Mouse (Mus musculus): ENCODE measurements around the gene Ube2o. TPM values are rescaled to one million over a fixed set of nuclear protein-coding genes. Genes with fewer than 3 reads are reported as not detected.

Ube2o gene
- total RNA-seq, 2 experiments from 2014 or later, result 134 to 139 TPM

DNA sequence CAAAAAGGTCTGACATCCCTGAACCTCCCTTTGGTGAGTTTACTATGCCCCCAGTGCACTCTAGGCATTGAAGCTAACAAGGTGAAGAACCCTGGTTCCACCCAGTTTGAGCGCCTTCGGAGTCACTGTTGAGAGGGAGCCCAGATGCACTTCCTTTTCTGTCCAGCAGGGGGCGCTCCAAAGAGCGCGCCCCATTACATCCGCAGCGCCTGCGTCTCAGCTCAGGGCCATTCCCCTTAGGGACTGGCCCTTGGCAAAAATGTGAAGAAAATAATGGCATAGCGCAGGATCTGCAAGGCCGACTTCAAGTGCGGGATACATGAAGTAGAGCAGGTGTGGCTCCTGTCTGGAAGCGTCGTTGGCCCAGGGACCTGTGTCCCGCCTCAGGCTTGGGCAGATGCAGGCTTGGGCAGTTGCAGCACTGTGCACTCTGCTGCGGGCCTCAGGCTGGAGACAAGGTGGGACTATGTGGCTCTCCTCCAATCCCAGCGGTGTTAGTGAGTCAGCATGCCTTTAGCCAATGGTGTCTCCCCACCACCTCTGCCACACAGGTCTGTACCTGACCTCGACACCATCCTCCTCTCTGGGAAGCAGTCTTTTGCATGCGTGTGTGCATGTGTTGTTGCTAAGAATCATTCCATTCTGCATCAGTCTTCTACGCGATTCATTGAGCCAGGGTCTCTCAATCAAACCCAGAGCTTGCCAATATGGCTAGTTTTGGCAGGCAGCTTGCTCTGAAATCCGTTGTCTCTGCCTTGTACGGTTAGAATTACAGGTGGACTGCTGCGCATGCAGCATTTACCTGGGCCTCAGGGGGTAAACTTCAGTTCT, 5.8 kb upstream of the Ube2o start:
- intact Hi-C loops (cut with DNase I), result loop anchor here (2.0 kb wide), 1 partner anchor 42 kb away; no protein-coding TSS in a partner anchor
- peak; percentile 73 to 74 for DNase-seq (ENCODE audit: low spot score in 2 of 2)

DNA sequence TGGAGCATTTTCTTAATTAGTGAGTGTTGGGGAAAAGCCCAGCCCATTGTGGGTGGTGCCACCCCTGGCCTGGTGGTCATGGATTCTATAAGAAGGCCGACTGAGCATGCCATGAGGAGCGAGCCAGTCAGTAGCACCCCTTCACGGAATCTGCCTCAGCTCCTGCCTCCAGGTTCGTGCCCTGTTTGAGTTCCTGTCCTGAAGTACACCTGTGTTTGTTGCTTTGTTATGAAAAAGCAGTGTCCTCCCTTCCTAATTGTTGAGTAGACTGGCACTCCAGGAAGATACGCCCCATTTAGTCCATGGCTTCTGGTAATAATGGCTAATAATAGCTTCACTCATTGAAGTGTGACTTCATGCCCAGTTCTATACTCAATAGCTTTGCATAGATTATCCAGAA, 5.1 kb upstream of the Ube2o start, which contains the start of gene Aanat:
Gene Aanat, plus strand, starts transcription at position 123 of the 400 bp plus-strand sequence.
- intact Hi-C loops (cut with DNase I), result loop anchor here (2.0 kb wide), 1 partner anchor 42 kb away; no protein-coding TSS in a partner anchor

DNA sequence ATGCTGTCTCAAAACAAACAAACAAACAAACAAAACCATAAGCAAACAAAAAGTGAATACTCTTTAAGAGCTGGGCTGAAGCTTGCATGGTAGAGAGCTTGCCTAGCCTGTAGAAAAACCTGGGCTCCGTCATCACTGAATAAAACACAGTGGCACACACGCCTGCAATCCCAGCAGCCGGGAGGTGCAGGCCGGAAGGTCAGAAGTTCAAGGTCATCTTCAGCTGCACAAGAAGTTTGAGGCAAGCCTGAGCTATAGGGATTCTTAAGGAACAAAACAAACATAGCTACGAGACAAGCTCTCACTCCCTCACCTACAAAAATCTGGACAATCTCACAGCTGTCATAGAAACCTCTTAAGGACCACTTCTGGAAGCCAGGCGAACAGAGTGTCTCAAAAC, 4.4 kb upstream of the Ube2o start:
- intact Hi-C loops (cut with DNase I), result loop anchor here (2.0 kb wide), 1 partner anchor 43 kb away; no protein-coding TSS in a partner anchor

More for the DNA sequence above, 5.1 kb upstream of the Ube2o start, which contains the start of gene Aanat:
- DNase-seq (ENCODE audit: low spot score in 2 of 2), result no peak

DNA sequence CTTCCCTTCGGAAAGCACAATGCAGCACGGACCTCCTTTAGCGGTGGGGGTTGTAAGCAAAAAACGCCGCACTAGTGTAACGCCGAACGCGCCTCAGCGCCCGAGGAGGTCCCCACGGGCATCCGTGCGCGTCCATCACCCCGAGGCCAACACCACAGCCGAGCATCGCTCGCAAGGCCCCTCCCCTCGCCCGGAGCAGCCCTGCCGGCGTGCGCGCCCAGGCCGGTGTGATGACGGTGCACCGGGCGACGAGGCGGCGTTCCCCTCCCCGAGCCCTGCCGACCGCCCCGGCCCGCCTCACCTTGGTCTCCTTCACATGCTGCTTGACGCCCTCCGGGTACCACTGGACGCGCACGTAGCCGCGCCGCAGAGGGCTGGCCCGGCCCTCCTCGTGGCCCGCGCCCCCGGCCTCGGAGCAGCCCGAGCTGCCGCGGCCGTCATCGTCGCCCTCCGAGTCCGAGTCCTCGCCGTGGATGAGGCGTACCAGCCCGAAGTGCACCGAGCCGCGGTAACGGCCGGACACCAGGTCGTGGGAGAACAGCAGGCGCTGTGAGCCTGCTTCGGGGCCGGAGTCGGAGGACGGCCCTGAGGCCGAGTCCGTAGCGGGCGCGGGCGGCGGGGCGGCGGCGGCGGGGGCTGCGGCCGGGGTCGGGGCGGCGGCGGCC, 404 bp downstream of the Ube2o start:
- peak in 1 of 2 experiments; percentile 43 for DNase-seq (ENCODE audit: low spot score in 2 of 2)
- intact Hi-C loops (cut with DNase I), result no loop called here

More for the DNA sequence above, 4.4 kb upstream of the Ube2o start:
- no peak for DNase-seq (ENCODE audit: low spot score in 2 of 2)

DNA sequence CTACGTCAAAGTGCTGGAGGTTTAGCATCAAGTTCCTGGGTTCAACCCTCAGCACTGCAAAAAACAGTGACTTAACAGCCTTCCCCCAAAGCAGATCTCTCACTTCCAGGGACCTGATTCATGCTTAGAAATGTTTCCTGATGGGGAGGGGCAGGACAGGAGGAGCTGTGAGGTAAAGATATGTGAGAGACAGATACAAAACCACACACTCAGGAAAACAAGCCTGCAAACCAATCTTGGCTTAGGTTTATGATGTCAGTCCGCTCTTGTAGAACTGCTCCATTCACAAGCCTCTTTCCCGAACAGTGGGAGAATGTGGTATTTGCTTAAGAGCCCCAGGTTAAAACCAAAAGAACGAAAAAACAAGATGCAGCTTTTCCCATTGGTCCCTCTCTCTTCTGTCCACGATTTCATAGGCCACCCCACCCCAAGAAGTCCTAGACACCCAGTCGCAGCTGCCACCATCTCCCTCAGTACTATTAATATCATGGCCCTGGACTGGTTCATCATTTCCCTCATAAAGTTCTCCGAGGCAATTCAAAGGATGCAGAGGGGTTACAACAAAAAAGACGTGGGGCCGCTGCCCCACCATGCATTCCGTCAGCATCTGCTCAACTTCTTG, 1.1 kb downstream of the Ube2o start:
- DNase-seq (ENCODE audit: low spot score in 2 of 2), result peak in 1 of 2 experiments; percentile 35
- intact Hi-C loops (cut with DNase I), result no loop called here

DNA sequence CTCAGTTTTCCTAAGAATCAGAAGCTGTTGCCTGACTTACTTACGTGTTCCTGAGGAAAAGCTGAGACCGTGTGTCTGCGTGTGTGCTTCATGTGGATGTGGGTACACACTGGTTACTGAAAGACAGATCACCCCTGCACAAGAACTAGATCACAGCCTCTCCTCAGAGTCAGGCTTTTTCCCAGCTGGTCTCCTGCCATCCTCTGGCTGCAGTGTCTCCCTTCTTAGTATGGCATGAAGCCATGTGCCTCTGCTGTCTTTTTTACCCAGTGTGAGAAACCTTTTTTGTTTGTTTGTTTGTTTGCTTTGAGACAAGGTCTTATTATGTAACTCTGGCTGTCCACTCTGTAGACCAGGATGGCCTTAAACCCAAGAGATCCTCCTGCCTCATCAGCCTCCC, 2.0 kb downstream of the Ube2o start:
- intact Hi-C loops (cut with DNase I), result no loop called here
- DNase-seq (ENCODE audit: low spot score in 2 of 2), result no peak

DNA sequence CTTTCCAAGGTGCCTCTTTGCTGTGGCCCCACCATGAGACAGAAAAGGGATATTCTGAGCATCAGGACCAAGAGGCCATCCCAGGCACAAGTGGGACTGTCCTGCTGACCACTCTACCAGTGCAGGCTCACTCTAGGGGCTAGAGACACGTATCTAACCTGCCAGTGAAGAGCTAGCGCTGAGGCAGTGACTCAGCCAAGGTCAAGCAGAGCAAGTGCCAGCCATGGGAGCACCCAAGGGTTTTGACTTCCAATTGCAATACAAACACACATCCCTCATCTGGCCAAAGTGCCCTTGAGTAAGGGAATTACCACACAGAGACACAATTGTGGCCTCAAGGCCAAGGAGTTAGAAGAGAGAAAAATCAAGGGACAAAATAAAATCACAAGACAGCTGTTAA, 5.9 kb downstream of the Ube2o start:
- DNase-seq (ENCODE audit: low spot score in 2 of 2), result no peak
- intact Hi-C loops (cut with DNase I), result no loop called here

DNA sequence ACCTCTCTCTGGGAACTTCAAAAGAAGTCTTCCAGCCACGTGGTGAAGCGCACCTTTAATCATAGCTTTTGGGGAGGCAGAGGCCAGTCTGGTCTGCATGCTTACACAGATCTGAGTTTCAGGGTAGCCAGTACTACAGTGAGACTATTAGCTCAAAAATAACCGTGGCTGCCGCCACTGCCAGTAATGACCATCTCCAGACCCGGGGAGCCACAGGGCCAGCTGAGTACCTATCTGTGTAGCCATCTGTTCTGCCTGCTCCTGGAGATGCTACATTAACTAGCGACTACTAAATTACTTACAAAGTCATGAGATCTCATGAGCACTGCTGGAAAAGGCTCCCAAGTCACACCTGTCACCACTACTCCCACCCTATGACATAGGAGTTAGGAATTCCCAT, 6.3 kb downstream of the Ube2o start:
- no peak for DNase-seq (ENCODE audit: low spot score in 2 of 2)
- intact Hi-C loops (cut with DNase I), result no loop called here

DNA sequence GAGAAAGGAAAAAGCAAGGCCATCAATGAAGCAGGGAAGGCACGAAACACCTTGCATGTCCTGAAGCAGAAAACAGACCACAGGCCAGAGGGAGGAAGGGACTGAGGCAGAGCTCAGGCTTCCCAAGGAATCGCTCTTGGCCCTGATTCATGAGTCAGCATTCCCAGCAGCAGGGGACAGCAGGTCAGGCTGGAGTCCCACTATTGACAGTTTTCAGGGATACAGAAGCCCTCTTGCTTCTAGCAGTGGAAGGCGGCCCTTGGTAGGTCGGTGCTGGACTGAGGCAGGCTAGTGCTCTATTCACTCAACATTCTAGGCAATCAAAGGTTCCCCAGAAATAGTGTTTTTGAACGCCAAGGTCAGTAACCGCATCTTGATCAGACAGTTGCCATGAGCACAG, 6.8 kb downstream of the Ube2o start:
- intact Hi-C loops (cut with DNase I), result no loop called here
- DNase-seq (ENCODE audit: low spot score in 2 of 2), result no peak

DNA sequence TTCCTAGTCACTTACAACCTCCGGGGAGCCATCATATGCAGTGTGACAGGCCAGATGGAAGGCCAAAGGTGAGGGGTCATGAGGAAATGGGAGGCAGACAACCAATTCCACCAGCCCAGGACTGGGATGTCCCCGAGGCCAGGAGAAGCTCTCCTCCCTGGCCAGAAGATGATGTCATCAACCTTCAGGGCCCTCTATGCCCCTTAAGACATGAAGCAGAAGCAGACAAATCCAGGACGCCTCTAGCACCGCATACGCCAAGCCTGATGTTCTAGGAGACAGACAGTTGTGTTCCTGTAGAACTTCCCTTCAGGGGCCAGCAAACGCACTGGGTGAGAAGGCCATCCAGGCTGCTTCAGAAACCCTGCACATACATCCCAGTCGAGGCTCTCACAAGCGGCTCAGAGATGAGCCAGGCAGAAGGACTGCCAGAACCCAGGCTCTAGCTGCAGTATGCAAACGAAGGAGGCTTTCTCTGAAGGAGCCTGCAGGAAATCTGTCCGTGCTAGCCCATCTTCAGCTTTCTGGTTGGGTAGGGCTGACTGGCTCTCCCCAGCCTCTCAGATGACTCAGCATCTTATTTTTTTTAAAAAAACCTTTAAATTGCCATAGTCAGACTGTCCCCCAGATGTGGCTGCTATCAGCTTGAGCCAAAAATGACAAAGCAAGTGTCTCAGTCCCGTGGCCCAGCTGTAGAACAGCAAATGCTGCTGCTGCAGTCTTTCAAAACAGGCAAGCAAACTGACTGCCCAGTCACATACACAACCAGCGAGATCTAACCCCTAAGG, 8.3 kb downstream of the Ube2o start:
- DNase-seq (ENCODE audit: low spot score in 2 of 2), result peak; percentile 44 to 59
- intact Hi-C loops (cut with DNase I), result no loop called here

DNA sequence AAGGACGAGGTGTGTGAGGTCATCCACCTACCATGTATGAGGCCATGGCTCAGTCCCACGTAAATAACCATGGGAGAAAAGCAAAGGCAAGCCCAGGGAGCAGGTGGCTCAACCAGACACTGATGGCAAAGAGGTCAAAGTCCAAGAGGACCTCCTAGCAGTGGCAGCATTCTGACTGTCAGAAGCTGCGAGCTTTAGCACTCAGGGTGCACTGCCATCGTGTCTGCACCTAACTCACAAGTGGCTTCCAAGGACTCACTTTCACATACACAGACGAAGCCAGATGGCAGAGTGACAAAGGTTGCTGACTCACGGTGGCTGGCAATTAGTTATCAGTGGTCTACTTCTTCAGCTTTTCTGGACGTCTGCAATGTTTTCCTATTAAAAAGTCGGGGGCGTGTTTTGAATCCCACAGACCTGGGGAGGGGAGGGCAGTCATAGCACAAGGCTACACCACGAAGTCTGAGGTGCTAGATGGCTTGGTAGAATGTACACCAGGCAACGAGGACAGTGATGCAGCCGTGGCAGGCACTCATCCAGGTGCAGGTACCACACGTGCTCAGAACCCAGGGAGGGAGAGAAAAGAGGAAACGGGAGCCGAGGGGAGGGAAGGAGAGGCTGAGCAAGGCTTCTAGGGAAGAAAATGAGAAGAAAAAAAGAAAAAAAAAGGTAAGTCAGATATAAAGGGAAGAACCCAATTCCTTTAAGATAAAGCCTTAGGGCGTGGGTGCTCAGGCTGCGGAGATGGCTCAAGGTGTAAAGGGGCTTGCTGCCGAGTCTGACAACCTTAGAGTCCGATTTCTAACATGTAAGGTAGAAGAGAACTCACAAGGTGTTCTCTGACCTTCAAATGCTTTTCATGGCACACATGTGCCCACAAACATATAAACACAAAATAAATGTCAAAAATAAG, 9.2 kb downstream of the Ube2o start:
- intact Hi-C loops (cut with DNase I), result no loop called here
- DNase-seq (ENCODE audit: low spot score in 2 of 2), result no peak

DNA sequence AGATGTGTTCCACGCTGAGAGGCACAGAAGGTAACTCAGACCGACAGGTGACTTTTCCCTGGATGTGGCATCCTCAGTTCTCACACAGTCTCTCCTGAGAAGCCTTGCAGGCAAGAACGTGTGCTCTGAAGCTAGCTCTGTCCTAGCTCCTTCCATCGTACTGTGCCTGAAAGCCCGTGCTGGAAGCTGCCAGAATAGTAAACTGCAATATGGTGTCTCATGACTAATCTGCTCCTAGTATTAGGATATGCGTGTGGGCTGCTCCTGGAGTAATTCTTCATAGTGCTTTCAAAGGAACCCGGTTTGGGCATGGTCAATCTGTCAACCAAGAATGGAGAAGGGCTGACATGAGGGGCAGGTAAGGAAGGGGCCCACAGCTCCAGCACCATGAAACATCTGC, 10.4 kb downstream of the Ube2o start:
- intact Hi-C loops (cut with DNase I), result no loop called here
- DNase-seq (ENCODE audit: low spot score in 2 of 2), result no peak

DNA sequence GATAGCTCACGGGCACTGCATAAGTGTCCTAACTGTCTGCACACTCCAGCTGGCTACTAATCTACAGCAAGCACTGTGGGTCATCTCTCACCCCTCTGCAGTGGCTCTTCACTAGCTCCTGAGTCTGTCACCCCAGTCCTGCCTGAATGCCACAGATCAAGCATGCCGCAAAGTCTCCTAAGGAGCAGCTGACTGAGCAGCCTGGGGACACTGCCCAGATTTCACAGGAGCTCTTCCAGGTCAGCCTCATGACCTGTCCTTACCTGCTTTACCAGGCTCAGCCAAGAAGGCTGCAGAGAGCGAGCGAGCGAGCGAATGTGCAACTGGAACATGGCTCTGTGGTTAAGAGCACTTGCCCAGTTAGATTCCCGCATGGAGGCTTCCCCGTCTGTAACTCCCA, 13.7 kb downstream of the Ube2o start:
- DNase-seq (ENCODE audit: low spot score in 2 of 2), result no peak
- intact Hi-C loops (cut with DNase I), result no loop called here

DNA sequence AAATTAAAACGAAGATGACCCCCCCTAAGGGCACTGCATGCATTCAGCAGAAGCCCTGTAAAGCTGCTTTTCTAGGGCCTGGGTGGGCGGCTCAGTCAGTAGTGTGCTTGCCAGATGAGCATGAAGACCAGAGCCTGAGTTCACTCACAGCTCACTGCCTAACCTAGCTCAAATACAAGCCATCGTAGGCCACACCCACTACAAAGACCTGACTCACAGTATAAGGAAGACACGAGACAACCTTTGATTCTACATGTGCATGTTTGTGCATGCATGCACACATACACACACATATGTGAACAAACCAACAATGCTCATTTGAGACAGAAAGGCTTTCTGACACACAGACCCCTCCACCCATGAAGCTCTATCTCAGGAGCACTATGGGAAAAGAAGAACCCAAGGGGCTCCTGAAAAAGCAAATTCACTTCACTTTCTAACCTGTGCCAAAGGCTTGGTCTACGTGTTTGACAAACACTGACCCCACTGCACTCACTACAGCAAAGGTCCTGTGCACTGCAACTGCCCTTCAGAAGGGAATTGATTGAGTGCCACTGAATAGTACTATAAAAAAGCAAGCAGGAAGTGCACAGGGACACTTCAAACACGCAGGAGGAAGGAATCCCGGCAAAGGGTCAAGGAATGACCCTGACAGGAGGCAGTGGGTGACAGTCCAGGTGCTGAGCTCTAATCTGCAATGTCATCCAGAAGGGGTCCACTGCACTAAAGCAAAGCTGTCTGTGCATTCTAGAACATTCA, 15.8 kb downstream of the Ube2o start:
- intact Hi-C loops (cut with DNase I), result no loop called here
- DNase-seq (ENCODE audit: low spot score in 2 of 2), result no peak

DNA sequence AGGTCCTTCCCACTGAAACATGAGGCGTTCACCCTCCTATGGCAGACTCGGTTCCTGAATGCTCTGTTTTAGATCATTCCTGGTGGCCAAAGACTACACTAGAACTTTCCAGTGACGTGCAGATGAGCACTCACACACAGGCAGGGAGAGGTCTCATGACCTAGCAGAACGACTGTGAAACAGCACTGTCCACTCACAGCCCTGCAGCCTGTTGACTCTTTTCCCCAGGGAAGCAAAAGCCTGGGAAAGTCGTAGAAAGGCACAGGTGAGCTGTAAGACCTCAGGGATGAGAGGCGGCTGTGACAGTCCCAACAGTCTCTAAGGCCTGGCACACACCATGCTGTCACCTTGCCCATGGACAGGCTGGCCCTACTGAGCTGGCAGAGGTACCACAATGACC, 24.9 kb downstream of the Ube2o start:
- intact Hi-C loops (cut with DNase I), result no loop called here
- no peak for DNase-seq (ENCODE audit: low spot score in 2 of 2)

DNA sequence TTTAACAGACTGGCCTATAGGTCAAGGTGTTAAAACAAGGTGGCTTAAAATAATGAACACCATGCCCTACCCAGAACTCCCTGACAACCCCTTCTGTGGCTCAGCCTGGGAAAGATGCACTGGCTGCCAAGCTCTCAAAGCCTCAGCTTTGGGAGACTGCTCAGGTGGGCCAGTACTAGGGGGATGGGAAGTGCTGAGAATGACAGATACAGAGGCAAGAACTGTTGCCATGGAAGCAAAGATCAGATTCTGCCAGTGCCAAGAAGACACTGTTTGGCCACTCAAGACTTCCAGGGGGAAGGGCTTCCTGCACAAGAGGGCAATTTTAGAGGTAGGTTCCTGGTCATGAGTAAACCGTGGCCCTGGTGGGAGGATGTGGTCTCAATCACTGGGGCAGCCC, 25.7 kb downstream of the Ube2o start:
- no peak for DNase-seq (ENCODE audit: low spot score in 2 of 2)
- intact Hi-C loops (cut with DNase I), result no loop called here

DNA sequence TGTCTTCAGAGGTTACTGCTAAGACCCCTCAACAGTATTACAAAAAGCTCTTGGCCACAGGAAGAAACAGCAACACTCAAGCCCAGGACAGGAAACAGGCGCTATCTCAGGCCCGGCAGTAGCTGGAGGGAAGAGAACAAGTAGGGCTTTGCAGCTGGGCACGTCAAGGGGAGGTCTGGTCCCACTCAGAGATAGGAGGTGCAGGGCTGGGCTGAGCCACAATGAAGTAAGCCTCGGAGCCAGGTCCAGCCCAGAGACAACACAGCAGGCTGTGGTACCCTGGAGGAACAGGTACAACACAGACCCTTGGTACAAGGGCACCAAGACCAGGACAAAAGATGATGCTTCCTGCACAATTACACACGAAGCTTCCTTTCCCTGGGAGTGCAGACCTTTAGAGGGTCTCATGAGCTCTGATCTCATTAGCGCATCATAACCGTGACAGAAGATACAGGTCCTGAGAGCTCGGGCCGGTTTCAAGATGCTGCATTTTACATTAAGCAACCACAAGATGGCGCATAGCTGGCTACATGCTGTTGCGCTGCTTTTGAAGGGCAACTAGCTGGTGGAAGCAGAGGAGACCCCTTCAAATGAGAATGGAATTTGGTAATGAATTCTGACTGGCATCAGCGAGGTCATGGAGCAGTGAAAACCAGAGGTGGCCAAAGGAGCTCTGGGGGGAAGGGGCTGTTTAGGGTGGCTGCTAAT, 26.9 kb downstream of the Ube2o start:
- peak in 1 of 2 experiments; percentile 58 for DNase-seq (ENCODE audit: low spot score in 2 of 2)
- intact Hi-C loops (cut with DNase I), result loop anchor here (5.0 kb wide), 1 partner anchor 73 kb away; the partner anchor contains the start of gene Rhbdf2
